Mouse (Mus musculus): Measurements from ENCODE around the gene Mtrf1. TPM values are rescaled to one million over a fixed set of nuclear protein-coding genes. Genes with fewer than 3 reads are reported as not detected.

Mtrf1 gene
- polyA plus RNA-seq (2015; fragmentation: Nextera tagmentation; extraction: Ambion mirVana), result 4.9 and 5.1 TPM in 2 replicates

DNA sequence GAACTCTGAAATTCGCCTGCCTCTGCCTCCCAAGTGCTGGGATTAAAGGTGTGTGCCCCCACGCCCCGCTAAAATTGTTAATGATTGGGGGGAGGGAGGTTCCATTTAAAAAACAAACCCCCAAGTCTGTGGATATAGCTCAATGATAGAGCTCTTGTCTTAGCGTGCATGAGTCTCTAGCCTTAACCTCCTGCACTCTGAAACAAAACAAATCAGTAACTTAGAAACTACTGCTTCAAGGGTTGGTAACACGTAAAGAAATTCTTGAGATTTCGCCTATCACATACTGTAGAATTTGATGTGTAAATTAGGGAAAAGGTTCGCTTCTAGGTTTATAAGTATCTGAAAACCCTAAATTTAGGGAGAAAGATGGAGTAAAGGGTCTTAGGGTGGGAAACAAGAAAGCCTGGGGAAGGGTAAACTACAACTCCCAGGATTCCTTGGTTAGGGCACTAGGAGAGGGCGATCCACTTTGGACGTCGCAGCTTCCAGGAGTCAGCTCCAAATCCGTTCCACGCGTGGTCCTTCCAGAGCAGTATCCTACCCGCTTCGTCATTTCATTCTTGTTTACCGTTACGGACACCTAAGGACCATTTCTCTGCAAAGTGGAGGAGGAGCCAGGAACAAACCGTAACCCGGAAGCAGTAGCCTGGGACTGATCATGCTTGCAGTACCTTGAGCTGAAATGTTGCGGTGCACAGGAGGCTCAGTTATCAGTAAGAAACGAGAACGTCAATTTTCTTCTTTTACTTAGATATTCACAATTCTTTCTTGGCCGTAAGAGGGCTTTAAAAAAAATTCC lies at the start of gene Mtrf1:
Gene Mtrf1, plus strand, starts transcription at position 452 of the 802 bp plus-strand sequence.
- Histone ChIP-seq H3K9me3 (ENCODE audit: control insufficient read depth) (no peaks in the 10 kb centered on the region), H3K4me2 (replicated peaks; ENCODE audit: low read depth) (peak within 1 kb of the TSS; percentile 61), H3K4me1 (replicated peaks; ENCODE audit: control insufficient read depth, insufficient read depth, low read length) (no peaks in the 10 kb centered on the region), H3K27ac (ENCODE audit: low read depth, low read length) (peak within 1 kb of the TSS; percentile 55; the same call in 1 of the 2 replicates), H3K36me3 (ENCODE audit: control insufficient read depth, insufficient read depth) (peaks cover 14% of the 10 kb centered on the region), H3K9ac (ENCODE audit: low read depth, low read length) (peak within 1 kb of the TSS; percentile 48), H3K4me3 (ENCODE audit: low read depth, low read length) (peak within 1 kb of the TSS; percentile 61), H3K27me3 (replicated peaks; ENCODE audit: control insufficient read depth, insufficient read depth, low read length) (no peaks in the 10 kb centered on the region)
- 18% methylated on average over 23 of the region's 23 CpGs for WGBS
- no peak for TF ChIP-seq CTCF (IDR thresholded peaks at IDR 0.05; ENCODE audit: low read depth)
- ATAC-seq, result peak; percentile 80

- WGBS, result 33% methylated on average over 2 of the region's 2 CpGs
- no peaks in the 10 kb centered on the region for H3K9me3 ChIP-seq (ENCODE audit: control insufficient read depth)
- peaks cover 27% of the 10 kb centered on the region for H3K36me3 ChIP-seq (ENCODE audit: control insufficient read depth, insufficient read depth)
- no peak overlapping the region for H3K4me2 ChIP-seq (replicated peaks; ENCODE audit: low read depth)
- no peak overlapping the region for H3K27ac ChIP-seq (ENCODE audit: low read depth, low read length)
- H3K27me3 ChIP-seq (replicated peaks; ENCODE audit: control insufficient read depth, insufficient read depth, low read length), result no peaks in the 10 kb centered on the region
- no peak overlapping the region for H3K9ac ChIP-seq (ENCODE audit: low read depth, low read length)
- H3K4me3 ChIP-seq (ENCODE audit: low read depth, low read length), result no peak overlapping the region
- TF ChIP-seq CTCF (IDR thresholded peaks at IDR 0.05; ENCODE audit: low read depth), result no peak
- no peak for ATAC-seq
- 0 out of 2 replicates have a peak, but pooled peaks cover 2% of the 10 kb centered on the region for H3K4me1 ChIP-seq (replicated peaks; ENCODE audit: control insufficient read depth, insufficient read depth, low read length)
Measured at GRCm38 (mm10) chr14:79358055-79358454, 39.5 kb upstream of the Mtrf1 start.

DNA sequence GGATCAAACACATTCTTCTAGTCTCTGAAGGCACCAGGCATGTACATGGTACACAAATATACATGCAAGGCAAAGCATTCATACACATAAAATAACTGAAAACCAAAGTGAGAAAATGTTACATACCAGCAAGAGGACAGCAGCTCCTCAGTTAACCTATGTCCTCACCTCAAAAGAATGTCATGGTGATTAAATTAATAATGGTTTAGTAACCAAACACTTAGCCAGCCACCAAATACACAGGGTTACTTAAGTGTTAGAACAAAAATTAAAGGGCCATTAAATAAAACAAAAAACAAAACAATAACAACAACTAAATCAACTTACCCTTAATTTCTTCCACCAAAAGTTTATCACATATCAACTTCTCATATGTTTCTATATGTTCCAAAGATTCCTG lies 20.5 kb upstream of the Mtrf1 start:
- ATAC-seq, result no peak
- H3K4me3 ChIP-seq (ENCODE audit: low read depth, low read length), result no peak overlapping the region
- no peak for TF ChIP-seq CTCF (IDR thresholded peaks at IDR 0.05; ENCODE audit: low read depth)
- no peak overlapping the region for H3K4me2 ChIP-seq (replicated peaks; ENCODE audit: low read depth)
- H3K4me1 ChIP-seq (replicated peaks; ENCODE audit: control insufficient read depth, insufficient read depth, low read length), result no peaks in the 10 kb centered on the region
- no peak overlapping the region for H3K27ac ChIP-seq (ENCODE audit: low read depth, low read length)
- no peak overlapping the region for H3K9ac ChIP-seq (ENCODE audit: low read depth, low read length)
- H3K27me3 ChIP-seq (replicated peaks; ENCODE audit: control insufficient read depth, insufficient read depth, low read length), result no peaks in the 10 kb centered on the region
- no peaks in the 10 kb centered on the region for H3K9me3 ChIP-seq (ENCODE audit: control insufficient read depth)
- H3K36me3 ChIP-seq (ENCODE audit: control insufficient read depth, insufficient read depth), result peaks cover 24% of the 10 kb centered on the region

DNA sequence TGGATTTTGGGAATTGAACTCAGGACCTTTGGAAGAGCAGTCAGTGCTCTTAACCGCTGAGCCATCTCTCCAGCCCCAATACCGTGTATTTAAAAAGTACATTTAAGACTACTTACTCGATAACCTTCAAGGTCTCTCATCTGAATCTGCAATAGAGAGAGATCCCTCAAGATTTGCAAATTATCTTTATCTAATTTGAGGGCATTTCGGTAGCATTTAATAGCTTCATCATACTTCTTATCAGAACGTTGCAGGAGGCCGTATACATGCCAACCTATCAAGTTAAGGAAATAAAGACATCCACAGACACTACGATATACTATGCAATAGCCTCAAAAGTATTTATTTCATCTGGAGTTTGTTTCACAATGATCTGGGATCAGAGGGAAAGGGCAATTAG lies 14.5 kb upstream of the Mtrf1 start:
- 79% methylated on average over 7 of the region's 7 CpGs for WGBS
- Histone ChIP-seq H3K4me1 (replicated peaks; ENCODE audit: control insufficient read depth, insufficient read depth, low read length) (no peaks in the 10 kb centered on the region), H3K36me3 (ENCODE audit: control insufficient read depth, insufficient read depth) (peaks cover 14% of the 10 kb centered on the region), H3K4me3 (ENCODE audit: low read depth, low read length) (no peak overlapping the region), H3K9me3 (ENCODE audit: control insufficient read depth) (no peaks in the 10 kb centered on the region), H3K27me3 (replicated peaks; ENCODE audit: control insufficient read depth, insufficient read depth, low read length) (no peaks in the 10 kb centered on the region), H3K4me2 (replicated peaks; ENCODE audit: low read depth) (no peak overlapping the region), H3K27ac (ENCODE audit: low read depth, low read length) (no peak overlapping the region), H3K9ac (ENCODE audit: low read depth, low read length) (no peak overlapping the region)
- no peak for ATAC-seq
- no peak for TF ChIP-seq CTCF (IDR thresholded peaks at IDR 0.05; ENCODE audit: low read depth)

DNA sequence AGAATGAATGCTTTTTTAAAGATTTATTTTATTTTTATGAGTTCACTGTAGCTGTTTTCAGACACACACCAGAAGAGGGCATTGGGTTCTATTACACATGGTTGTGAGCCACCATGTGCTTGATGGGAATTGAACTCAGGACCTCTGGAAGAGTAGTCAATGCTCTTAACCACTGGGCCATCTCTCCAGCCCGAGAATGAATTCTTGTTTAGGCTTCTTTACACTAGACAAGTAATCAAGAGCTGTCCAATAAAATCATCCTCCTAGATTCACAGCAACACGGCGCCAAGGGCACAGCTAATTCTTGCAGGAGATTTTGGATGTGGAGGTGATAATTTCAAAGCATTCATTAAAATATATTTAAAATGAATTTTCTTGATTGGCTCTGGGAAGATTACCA lies 9.3 kb upstream of the Mtrf1 start:
- TF ChIP-seq CTCF (IDR thresholded peaks at IDR 0.05; ENCODE audit: low read depth), result no peak
- Histone ChIP-seq H3K9me3 (ENCODE audit: control insufficient read depth) (no peaks in the 10 kb centered on the region), H3K9ac (ENCODE audit: low read depth, low read length) (no peak overlapping the region), H3K4me1 (replicated peaks; ENCODE audit: control insufficient read depth, insufficient read depth, low read length) (no peaks in the 10 kb centered on the region), H3K4me2 (replicated peaks; ENCODE audit: low read depth) (no peak overlapping the region), H3K36me3 (ENCODE audit: control insufficient read depth, insufficient read depth) (peaks cover 4% of the 10 kb centered on the region), H3K27me3 (replicated peaks; ENCODE audit: control insufficient read depth, insufficient read depth, low read length) (no peaks in the 10 kb centered on the region), H3K4me3 (ENCODE audit: low read depth, low read length) (no peak overlapping the region), H3K27ac (ENCODE audit: low read depth, low read length) (no peak overlapping the region)
- no peak for ATAC-seq
- 85% methylated on average over 3 of the region's 3 CpGs for WGBS

DNA sequence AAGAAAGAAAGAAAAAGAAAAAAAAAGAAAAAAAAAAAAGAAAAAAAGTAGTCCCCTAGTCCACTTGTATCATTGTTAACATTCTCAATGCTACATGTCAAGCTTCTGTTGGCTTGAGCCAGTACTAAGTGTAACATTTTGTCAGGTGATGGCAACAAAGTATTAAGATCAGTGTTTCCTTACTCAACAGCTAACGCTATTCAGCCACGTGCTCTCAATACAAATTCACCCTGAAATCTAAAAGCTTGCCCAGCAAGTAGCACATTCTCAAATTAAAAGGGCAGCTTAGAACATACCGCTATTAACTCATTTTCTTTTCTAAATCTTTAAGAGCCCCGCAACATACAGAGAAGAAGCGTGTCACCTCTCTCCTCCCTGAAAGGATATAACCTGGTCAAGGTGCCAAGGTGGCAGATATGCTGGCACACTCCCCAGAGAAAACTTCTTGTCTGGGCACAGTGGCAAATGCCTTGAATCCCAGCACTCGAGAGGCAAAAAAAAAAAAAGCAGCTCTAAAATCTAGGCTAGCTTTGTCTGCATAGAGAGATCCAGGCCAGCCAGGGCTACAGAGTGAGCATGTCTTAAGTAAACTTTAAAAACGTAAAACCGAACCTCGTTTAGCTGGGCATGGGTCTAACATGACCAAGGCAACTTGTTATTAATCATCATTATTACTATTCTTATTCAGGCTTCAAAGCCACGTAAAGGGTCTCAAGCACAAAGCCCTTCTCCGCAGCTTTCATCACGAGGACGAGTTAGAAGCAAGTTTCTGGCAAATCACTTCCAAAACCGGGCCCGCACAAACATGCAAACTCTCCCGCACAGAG lies 7.9 kb upstream of the Mtrf1 start:
- Histone ChIP-seq H3K36me3 (ENCODE audit: control insufficient read depth, insufficient read depth) (peaks cover 4% of the 10 kb centered on the region), H3K4me3 (ENCODE audit: low read depth, low read length) (peak overlapping the region; percentile 86)
- ATAC-seq, result no peak

More for the DNA sequence above, 7.9 kb upstream of the Mtrf1 start:
- H3K4me2 ChIP-seq (replicated peaks; ENCODE audit: low read depth), result peak overlapping the region; percentile 72
- H3K9me3 ChIP-seq (ENCODE audit: control insufficient read depth), result no peaks in the 10 kb centered on the region
- WGBS, result 1% methylated on average over 16 of the region's 16 CpGs
- no peaks in the 10 kb centered on the region for H3K4me1 ChIP-seq (replicated peaks; ENCODE audit: control insufficient read depth, insufficient read depth, low read length)
- peak overlapping the region; percentile 86; the same call in 1 of the 2 replicates for H3K27ac ChIP-seq (ENCODE audit: low read depth, low read length)
- peak overlapping the region; percentile 76 for H3K9ac ChIP-seq (ENCODE audit: low read depth, low read length)
- no peaks in the 10 kb centered on the region for H3K27me3 ChIP-seq (replicated peaks; ENCODE audit: control insufficient read depth, insufficient read depth, low read length)
- TF ChIP-seq CTCF (IDR thresholded peaks at IDR 0.05; ENCODE audit: low read depth), result no peak
